Mouse (Mus musculus): Measurements from ENCODE around the gene Fbxl4. TPM values are rescaled to one million over a fixed set of nuclear protein-coding genes. Genes with fewer than 3 reads are reported as not detected.

The Fbxl4 gene
- polyA plus RNA-seq, 1 experiment from 2014 or later, result 18.7 TPM

DNA sequence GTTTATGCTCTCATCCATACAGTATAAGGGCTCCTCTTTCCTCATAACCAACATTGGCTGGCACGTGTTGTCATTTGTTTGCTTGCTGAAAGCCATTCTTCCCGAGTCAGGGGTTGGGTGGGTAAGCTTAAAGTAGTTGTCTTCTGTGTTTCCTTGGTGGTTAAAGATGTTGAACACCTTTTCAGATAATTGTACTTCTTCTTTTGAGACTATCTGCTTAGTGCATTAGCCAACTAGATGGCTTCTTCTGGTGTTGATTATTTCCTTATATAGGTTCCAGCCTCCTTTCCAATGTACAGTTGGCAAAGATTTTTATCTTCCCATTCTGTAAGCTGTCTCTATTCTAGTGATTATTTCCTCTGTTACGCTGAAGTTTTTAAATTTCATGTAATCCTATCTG, 70.8 kb downstream of the Fbxl4 start:
- DNase-seq (ENCODE audit: low spot score) (no peak), ATAC-seq (replicated peaks; ENCODE audit: low FRiP score, low read depth) (no peak)
- H3K27me3 ChIP-seq (ENCODE audit: insufficient read depth, low read length), result no peaks in the 10 kb centered on the region
- no peak overlapping the region for H3K4me2 ChIP-seq (ENCODE audit: low read length)
- H3K4me1 ChIP-seq (replicated peaks; ENCODE audit: insufficient read depth, low read length), result no peaks in the 10 kb centered on the region
- H3K36me3 ChIP-seq (ENCODE audit: insufficient read depth, low read length), result 0 out of 2 replicates have a peak, but pooled peaks cover 3% of the 10 kb centered on the region
- H3K9ac ChIP-seq (ENCODE audit: low read depth, low read length), result no peak overlapping the region
- no peaks in the 10 kb centered on the region for H3K9me3 ChIP-seq (replicated peaks; ENCODE audit: low read length)
- H3K4me3 ChIP-seq (replicated peaks; ENCODE audit: low read depth, low read length), result no peak overlapping the region
- H3K27ac ChIP-seq, result no peak overlapping the region
- 88% methylated on average over 3 of the region's 3 CpGs for WGBS
- TF ChIP-seq CTCF (IDR thresholded peaks at IDR 0.05; ENCODE audit: low read depth), result no peak

DNA sequence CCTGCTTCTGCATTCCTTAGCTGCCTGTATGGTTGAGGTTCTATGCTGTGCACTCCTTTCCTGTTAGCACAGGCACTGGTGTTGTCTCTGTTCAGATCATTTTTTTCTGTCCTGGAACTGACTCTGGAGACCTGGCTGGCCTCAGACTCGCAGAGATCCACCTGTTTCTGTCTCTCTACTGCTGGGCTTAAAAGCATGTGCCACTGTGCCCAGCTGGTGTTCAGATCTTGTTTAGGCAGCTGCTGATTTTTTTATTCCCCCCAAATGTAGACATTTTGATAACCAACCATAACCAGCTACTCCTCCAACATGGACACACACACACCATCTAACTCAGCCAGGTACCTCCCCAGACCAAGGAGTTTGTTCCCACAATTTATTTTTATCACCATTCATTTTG, 112.2 kb downstream of the Fbxl4 start:
- no peak for DNase-seq (ENCODE audit: low spot score)
- Histone ChIP-seq H3K4me2 (ENCODE audit: low read length) (no peak overlapping the region), H3K4me1 (replicated peaks; ENCODE audit: insufficient read depth, low read length) (no peaks in the 10 kb centered on the region), H3K36me3 (ENCODE audit: insufficient read depth, low read length) (no peaks in the 10 kb centered on the region), H3K9me3 (replicated peaks; ENCODE audit: low read length) (no peaks in the 10 kb centered on the region), H3K4me3 (replicated peaks; ENCODE audit: low read depth, low read length) (no peak overlapping the region), H3K27ac (no peak overlapping the region), H3K9ac (ENCODE audit: low read depth, low read length) (no peak overlapping the region), H3K27me3 (ENCODE audit: insufficient read depth, low read length) (no peaks in the 10 kb centered on the region)
- WGBS, result 80% methylated on average over 1 of the region's 1 CpGs
- no peak for ATAC-seq (replicated peaks; ENCODE audit: low FRiP score, low read depth)
- no peak for TF ChIP-seq CTCF (IDR thresholded peaks at IDR 0.05; ENCODE audit: low read depth)

DNA sequence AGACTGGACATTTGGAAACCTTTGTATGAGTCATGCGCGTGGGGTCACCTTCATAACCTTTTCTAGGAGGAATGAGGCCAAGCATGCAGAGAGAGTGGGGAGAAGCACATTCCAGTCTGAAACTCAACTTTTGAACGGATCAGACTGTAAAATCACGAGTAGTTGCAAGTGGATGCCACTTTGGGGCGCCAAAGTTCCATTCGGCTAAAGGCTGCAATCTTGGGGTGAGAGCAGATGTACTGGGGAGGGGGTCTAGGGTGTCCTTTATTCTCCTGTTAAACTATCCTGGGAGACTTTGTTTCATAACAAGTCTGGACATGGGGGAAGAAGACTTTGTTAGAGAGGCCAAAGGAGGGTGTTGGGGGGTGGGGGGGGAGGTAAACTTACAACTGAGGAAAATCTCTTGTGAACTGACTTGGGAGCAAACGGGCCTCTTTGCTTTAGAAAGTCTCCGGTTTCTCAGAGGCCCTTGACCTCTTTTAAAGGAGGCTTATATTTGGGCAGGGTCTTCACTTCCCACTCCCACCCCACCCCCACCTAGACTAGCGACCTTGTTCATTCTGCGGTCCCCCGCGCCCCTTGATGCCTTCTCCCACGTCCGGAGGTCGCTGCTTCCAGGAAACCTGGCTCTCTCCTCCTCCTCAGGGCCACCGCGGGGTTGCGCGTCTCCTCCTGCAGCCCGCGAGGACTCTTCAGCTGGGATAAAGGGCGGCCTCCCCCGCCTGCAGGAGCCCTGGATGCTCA, 119.8 kb downstream of the Fbxl4 start:
- DNase-seq (ENCODE audit: low spot score), result peak; percentile 75
- Histone ChIP-seq H3K4me2 (ENCODE audit: low read length) (peak overlapping the region; percentile 50), H3K9me3 (replicated peaks; ENCODE audit: low read length) (no peaks in the 10 kb centered on the region), H3K36me3 (ENCODE audit: insufficient read depth, low read length) (no peaks in the 10 kb centered on the region), H3K9ac (ENCODE audit: low read depth, low read length) (no peak overlapping the region), H3K27ac (no peak overlapping the region), H3K27me3 (ENCODE audit: insufficient read depth, low read length) (peaks cover 48% of the 10 kb centered on the region), H3K4me3 (replicated peaks; ENCODE audit: low read depth, low read length) (peak overlapping the region; percentile 17), H3K4me1 (replicated peaks; ENCODE audit: insufficient read depth, low read length) (no peaks in the 10 kb centered on the region; the same call in 1 of the 2 replicates)
- peak; percentile 73 for ATAC-seq (replicated peaks; ENCODE audit: low FRiP score, low read depth)
- WGBS, result under 1% methylated on average over 23 of the region's 23 CpGs
- peak; percentile 76 for TF ChIP-seq CTCF (IDR thresholded peaks at IDR 0.05; ENCODE audit: low read depth)

DNA sequence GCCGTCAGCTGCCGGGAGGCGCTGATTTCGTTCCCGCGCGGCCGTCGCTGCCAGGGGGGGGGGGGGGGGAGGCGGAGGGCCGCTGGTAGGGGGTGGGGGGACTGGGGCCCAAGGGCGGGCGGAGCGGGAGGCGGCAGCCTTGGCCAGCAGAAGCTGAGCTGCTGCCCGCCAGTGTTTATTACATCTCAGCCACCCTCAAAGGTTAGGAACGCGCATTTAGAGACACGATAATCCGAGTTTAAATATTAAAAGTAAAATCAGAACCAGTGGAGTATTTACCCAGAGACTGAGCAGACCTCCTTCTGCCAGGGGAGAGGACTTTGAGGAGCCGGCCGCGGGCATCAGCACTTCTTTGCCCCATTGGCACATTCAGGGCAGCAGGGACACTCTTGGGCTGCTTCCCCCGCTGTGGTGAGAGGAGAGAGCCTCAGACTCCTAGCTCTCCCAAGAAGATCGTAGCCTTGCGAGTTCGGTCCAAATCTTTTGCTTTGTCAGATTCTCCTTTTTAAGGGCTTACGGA, 120.4 kb downstream of the Fbxl4 start:
- no peak for TF ChIP-seq CTCF (IDR thresholded peaks at IDR 0.05; ENCODE audit: low read depth)
- Histone ChIP-seq H3K36me3 (ENCODE audit: insufficient read depth, low read length) (no peaks in the 10 kb centered on the region), H3K27me3 (ENCODE audit: insufficient read depth, low read length) (peaks cover 55% of the 10 kb centered on the region), H3K27ac (no peak overlapping the region), H3K4me3 (replicated peaks; ENCODE audit: low read depth, low read length) (peak overlapping the region; percentile 17), H3K9ac (ENCODE audit: low read depth, low read length) (no peak overlapping the region), H3K4me2 (ENCODE audit: low read length) (peak overlapping the region; percentile 50), H3K4me1 (replicated peaks; ENCODE audit: insufficient read depth, low read length) (no peaks in the 10 kb centered on the region; the same call in 1 of the 2 replicates), H3K9me3 (replicated peaks; ENCODE audit: low read length) (no peaks in the 10 kb centered on the region)
- DNase-seq (ENCODE audit: low spot score) (no peak), ATAC-seq (replicated peaks; ENCODE audit: low FRiP score, low read depth) (no peak)
- under 1% methylated on average over 22 of the region's 28 CpGs for WGBS

DNA sequence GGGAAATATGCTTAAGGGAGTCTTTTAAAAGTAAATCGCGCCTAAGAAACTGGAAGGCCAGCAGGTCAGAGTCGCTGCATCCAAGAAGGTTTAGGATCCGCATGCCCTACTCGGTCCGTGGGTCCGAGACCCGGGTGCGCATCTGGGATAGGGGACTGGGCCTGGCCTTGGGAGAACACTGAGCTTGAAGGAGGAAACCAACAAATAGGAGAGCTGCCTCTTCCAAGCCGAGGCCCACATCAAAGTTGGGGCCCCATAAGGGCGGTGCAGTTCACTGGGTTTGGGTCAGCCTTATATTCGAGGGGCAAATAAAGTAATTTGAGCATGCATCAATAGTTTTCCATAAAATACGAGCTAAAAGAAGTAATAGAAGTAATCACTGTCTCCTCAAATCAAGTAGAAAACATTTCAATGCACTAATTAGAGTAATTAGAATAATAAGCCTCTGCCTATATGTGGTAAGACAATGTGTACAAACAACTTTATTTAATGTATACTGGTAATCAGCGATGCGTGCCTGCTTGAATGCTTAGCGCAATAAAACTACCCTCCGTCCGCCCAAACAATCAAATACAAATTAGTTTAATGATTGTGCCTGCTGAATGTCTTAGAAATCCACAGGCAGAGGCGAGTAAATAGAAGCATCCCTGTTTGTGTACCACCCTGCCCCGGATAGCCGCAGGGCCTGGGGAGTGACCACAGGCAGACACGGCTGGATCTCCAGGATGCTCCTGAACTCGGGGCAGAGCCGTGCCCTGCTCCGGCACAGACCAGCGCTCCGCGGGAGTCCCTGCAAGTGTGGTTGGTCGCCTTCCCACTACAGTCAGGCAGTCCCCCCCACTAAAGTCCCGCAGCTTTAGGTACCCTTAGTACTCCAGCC, 121.4 kb downstream of the Fbxl4 start:
- WGBS, result 5% methylated on average over 30 of the region's 30 CpGs
- no peak for DNase-seq (ENCODE audit: low spot score)
- ATAC-seq (replicated peaks; ENCODE audit: low FRiP score, low read depth), result no peak

DNA sequence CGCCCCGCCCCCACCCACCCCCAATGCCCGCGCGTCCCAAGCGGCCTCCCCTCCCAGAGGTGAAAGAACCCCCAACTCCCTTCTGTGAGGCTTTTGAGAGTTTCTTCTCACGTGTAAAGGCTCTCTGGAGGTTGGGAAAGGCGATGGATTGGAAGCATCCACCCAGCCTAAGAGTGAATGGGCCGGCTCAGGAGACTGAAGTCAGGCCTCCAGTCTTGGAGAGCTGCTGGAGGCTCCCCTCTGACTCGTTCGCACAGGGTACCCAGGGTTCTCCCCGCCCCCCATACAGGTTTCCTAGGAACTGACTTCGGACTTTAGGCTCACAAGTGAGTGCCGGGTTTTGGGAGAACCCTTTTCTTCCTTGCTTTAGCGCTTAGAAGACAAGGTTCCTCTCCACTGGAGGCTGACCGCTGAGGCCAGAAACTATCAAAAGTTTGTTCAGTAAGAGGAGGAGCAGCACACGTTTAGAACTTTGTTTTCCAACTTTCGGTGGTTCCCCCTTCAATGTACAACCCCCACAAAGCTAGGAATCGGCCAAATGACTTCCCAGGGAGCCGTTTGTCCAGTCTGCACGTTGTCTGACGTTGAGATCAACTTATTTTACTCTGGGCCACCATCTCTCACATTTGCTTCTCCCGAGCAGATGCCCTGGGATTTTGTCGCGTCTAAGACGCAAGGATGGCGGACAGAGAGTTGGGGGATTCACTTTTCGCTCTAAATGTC, 122.2 kb downstream of the Fbxl4 start:
- ATAC-seq (replicated peaks; ENCODE audit: low FRiP score, low read depth) (no peak), DNase-seq (ENCODE audit: low spot score) (no peak)
- Histone ChIP-seq H3K4me1 (replicated peaks; ENCODE audit: insufficient read depth, low read length) (no peaks in the 10 kb centered on the region; the same call in 1 of the 2 replicates), H3K36me3 (ENCODE audit: insufficient read depth, low read length) (no peaks in the 10 kb centered on the region), H3K4me3 (replicated peaks; ENCODE audit: low read depth, low read length) (no peak overlapping the region), H3K9ac (ENCODE audit: low read depth, low read length) (no peak overlapping the region), H3K27me3 (ENCODE audit: insufficient read depth, low read length) (peaks cover 69% of the 10 kb centered on the region), H3K4me2 (ENCODE audit: low read length) (no peak overlapping the region), H3K27ac (no peak overlapping the region), H3K9me3 (replicated peaks; ENCODE audit: low read length) (no peaks in the 10 kb centered on the region)
- 1% methylated on average over 28 of the region's 28 CpGs for WGBS
- TF ChIP-seq CTCF (IDR thresholded peaks at IDR 0.05; ENCODE audit: low read depth), result no peak

More for the DNA sequence above, 121.4 kb downstream of the Fbxl4 start:
- no peaks in the 10 kb centered on the region for H3K36me3 ChIP-seq (ENCODE audit: insufficient read depth, low read length)
- no peak overlapping the region for H3K4me3 ChIP-seq (replicated peaks; ENCODE audit: low read depth, low read length)
- H3K9me3 ChIP-seq (replicated peaks; ENCODE audit: low read length), result no peaks in the 10 kb centered on the region
- TF ChIP-seq CTCF (IDR thresholded peaks at IDR 0.05; ENCODE audit: low read depth), result no peak
- no peaks in the 10 kb centered on the region; the same call in 1 of the 2 replicates for H3K4me1 ChIP-seq (replicated peaks; ENCODE audit: insufficient read depth, low read length)
- H3K27me3 ChIP-seq (ENCODE audit: insufficient read depth, low read length), result peaks cover 64% of the 10 kb centered on the region
- no peak overlapping the region for H3K4me2 ChIP-seq (ENCODE audit: low read length)
- H3K27ac ChIP-seq, result no peak overlapping the region
- no peak overlapping the region for H3K9ac ChIP-seq (ENCODE audit: low read depth, low read length)

Data from kidney, postnatal 0 days (tissue).